In the genomic region with DNA sequence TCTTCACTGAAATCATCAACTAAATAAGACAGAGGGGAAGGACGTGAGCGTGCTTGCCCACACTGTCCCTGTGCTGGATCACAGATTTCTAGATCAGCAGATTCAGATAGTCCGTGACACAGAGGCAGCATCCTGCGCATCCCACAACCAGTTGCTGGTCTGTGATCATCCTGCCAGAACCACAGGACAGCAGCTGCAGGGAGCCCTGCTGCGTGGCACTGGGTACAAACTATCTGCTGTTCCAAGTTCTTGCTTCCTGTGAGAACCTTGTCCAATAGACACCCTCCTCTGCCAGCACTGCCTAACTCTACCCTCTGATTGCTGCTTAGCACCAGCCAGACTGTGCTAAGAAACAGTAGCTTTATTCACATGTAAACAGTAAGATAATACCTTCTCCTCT, we compare ENCODE assay signal across 16 mouse cellular contexts.
"Had no signal": no experiment of that assay in that cellular context is flagged by ENCODE, and none has a peak within 500 bp of the region (broad histone marks: within the 10 kb centered on the region; RNA-seq: fewer than 3 reads in every experiment).

No protein-coding gene starts in this region.

- H3K27me3 ChIP-seq: midbrain, embryonic 13.5 days; midbrain, embryonic 15.5 days; neural tube, embryonic 13.5 days; neural tube, embryonic 15.5 days had no signal

- H3K27ac ChIP-seq: midbrain, embryonic 13.5 days; midbrain, embryonic 15.5 days; neural tube, embryonic 13.5 days; neural tube, embryonic 15.5 days had no signal

- H3K4me3 ChIP-seq: midbrain, embryonic 13.5 days; midbrain, embryonic 15.5 days; neural tube, embryonic 13.5 days; neural tube, embryonic 15.5 days had no signal

- H3K4me2 ChIP-seq: lung, embryonic 14.5 days; midbrain, embryonic 11.5 days; midbrain, embryonic 13.5 days; midbrain, embryonic 15.5 days; neural tube, embryonic 13.5 days; neural tube, embryonic 15.5 days had no signal

- DNase-seq: lung, adult 18-20 months; lung, embryonic 14.5 days; lung, postnatal 10 days; lung, postnatal 4 days; right cerebral cortex, adult 18-20 months; right cerebral cortex, postnatal 25 days; right cerebral cortex, postnatal 4 days; spleen, adult 18-20 months; thymus, adult 18-20 months; thymus, postnatal 14 days; thymus, postnatal 36 days had no signal

- H3K4me1 ChIP-seq: midbrain, embryonic 13.5 days; midbrain, embryonic 15.5 days; neural tube, embryonic 13.5 days; neural tube, embryonic 15.5 days had no signal

- H3K9ac ChIP-seq: lung, embryonic 14.5 days; midbrain, embryonic 13.5 days; midbrain, embryonic 15.5 days; neural tube, embryonic 13.5 days; neural tube, embryonic 15.5 days had no signal

- H3K9me3 ChIP-seq: midbrain, embryonic 13.5 days; midbrain, embryonic 15.5 days; neural tube, embryonic 13.5 days; neural tube, embryonic 15.5 days had no signal

- ATAC-seq: midbrain, embryonic 13.5 days; midbrain, embryonic 15.5 days had no signal
